Mouse (Mus musculus): ENCODE results near the gene 1600015I10Rik. TPM values are rescaled to one million over a fixed set of nuclear protein-coding genes. Genes with fewer than 3 reads are reported as not detected.
"Not testable (repeated sequence)": the region's sequence is repeated elsewhere in the genome, so short reads cannot be mapped to it uniquely, and the experiment has no call there.

1600015I10Rik gene
- total RNA-seq, 2 experiments from 2014 or later: not detected

GRCm38 (mm10) chr6:48958053-48958452 lies 28.4 kb downstream of the 1600015I10Rik start:
- no peak for DNase-seq (ENCODE audit: low spot score in 2 of 2)
- intact Hi-C loops (cut with DNase I): loop anchor here (5.0 kb wide), 2 partner anchors 96 to 311 kb away; partner anchors contain the start of gene Gimap8

- not testable (repeated sequence) for DNase-seq (ENCODE audit: low spot score in 2 of 2)
Measured at GRCm38 (mm10) chr6:48959151-48959550, 29.5 kb downstream of the 1600015I10Rik start.

GRCm38 (mm10) chr6:48966696-48967095 lies 37.0 kb downstream of the 1600015I10Rik start:
- intact Hi-C loops (cut with DNase I); DNase-seq (ENCODE audit: low spot score in 2 of 2): not testable (repeated sequence)

More at GRCm38 (mm10) chr6:48959151-48959550, 29.5 kb downstream of the 1600015I10Rik start:
- intact Hi-C loops (cut with DNase I): loop anchor here (5.0 kb wide), 2 partner anchors 97 to 312 kb away; partner anchors contain the start of gene Gimap8

DNA sequence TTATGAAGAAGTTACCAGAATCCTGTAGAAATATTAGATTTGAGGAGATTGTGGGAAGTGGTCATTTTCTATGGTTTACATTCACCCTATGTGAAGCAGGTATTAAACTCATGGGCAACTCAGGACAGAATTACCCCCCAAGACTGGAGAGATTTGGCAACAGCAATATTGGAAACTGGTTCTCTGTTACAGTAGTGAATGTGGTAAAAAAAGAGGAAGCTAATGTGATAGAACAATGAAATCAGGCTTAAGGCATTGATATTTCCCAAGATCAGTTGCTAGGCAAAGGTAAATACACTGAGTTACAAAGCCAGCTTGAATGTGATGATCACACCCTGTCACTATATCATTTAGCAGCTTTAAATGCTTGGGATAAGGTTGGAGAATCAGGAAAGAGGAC lies 38.2 kb downstream of the 1600015I10Rik start:
- intact Hi-C loops (cut with DNase I): no loop called here
- no peak for DNase-seq (ENCODE audit: low spot score in 2 of 2)

DNA sequence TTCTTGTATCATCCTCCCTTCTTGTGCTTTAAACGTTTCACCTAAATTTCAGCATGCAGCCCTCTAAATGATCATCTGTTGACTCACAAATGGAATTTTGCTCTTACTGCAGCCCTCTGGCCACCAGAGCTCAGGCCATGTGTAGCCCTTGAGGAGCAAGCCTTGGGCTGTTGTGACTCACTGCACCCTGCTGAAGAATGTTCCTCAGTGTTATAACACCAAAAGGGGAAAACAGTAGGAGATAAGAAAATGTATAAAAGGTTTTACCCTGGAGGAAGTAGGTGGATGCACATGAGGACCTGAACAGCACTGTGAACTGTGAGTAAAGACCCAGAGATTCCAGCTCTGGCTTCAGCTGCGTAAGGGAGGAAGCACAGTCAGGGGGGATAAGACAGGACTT lies 45.0 kb downstream of the 1600015I10Rik start, which contains the start of gene Doxl2:
Gene Doxl2 (plus strand): TSS at position 301 of the 400 bp plus-strand sequence.
- no peak for DNase-seq (ENCODE audit: low spot score in 2 of 2)
- intact Hi-C loops (cut with DNase I): no loop called here

- no peak for DNase-seq (ENCODE audit: low spot score in 2 of 2)
- intact Hi-C loops (cut with DNase I): no loop called here
Measured at GRCm38 (mm10) chr6:48979616-48980015, 49.9 kb downstream of the 1600015I10Rik start.

DNA sequence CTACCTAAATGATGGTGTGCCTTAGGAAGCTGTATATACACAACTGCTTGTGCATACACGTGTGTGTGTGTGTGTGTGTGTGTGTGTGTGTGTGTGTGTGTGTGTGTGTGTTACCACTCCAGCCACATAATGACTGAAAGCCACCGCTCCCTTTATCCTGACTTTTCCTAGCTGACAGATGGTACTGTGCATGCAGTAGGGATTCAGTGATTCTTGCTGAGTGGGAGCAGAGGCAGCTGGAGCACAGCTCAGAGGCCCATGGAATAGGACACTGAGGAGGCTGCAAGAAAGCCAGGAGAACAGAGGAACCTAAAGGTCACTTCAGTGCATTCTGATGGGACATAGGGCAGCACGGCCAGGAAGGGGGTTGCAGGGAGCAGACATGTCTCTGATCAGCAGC lies 52.6 kb downstream of the 1600015I10Rik start:
- intact Hi-C loops (cut with DNase I): no loop called here
- peak; percentile 12 to 15 for DNase-seq (ENCODE audit: low spot score in 2 of 2)

Other genes with a start within 250 kb of the 1600015I10Rik start
- gene Gimap4, start 245.3 kb upstream of the 1600015I10Rik start, total RNA-seq (2021): under 1 TPM in 1 of 2 experiments, not detected in 1; 0.54 TPM
- 1 to 10 TPM; 4.8 to 5.9 TPM for gene Gimap6, start 221.7 kb upstream of the 1600015I10Rik start, total RNA-seq (2021)
- gene Gm28053, start 211.3 kb upstream of the 1600015I10Rik start, total RNA-seq (2021): not detected
- not detected for gene Gimap7, start 211.3 kb upstream of the 1600015I10Rik start, total RNA-seq (2021)
- 1 to 10 TPM; 1.9 to 3.1 TPM for gene Gimap1, start 190.8 kb upstream of the 1600015I10Rik start, total RNA-seq (2021)
- gene Gimap5, start 183.7 kb upstream of the 1600015I10Rik start, total RNA-seq (2021): 1 to 10 TPM in 1 of 2 experiments, under 1 TPM in 1; 0.96 to 1.1 TPM
- gene Gimap3, start 159.0 kb upstream of the 1600015I10Rik start, total RNA-seq (2021): not detected
- 10 to 100 TPM; 29.4 to 31.1 TPM for gene Tmem176a, start 89.0 kb upstream of the 1600015I10Rik start, total RNA-seq (2021)
- 10 to 100 TPM; 46.4 to 49.6 TPM for gene Tmem176b, start 88.4 kb upstream of the 1600015I10Rik start, total RNA-seq (2021)
- gene Aoc1, start 57.0 kb upstream of the 1600015I10Rik start, total RNA-seq (2021): not detected
- not detected for gene Doxl2, start 45.1 kb downstream of the 1600015I10Rik start, total RNA-seq (2021)
- gene Svs1, start 57.0 kb downstream of the 1600015I10Rik start, total RNA-seq (2021): not detected
- 1 to 10 TPM; 1.1 to 1.8 TPM for gene Gpnmb, start 106.7 kb downstream of the 1600015I10Rik start, total RNA-seq (2021)
- 10 to 100 TPM; 30.4 to 32.0 TPM for gene Malsu1, start 143.9 kb downstream of the 1600015I10Rik start, total RNA-seq (2021)